Mouse (Mus musculus) ES-Bruce4 (cell line): ENCODE results near the gene Rpgrip1. TPM values are rescaled to one million over a fixed set of nuclear protein-coding genes. Genes with fewer than 3 reads are reported as not detected.
A peak's percentile ranks its signal among the peaks of the same experiment; 100 is the strongest.

ENCODE experiments used
- H3K27ac ChIP-seq: 2 replicates; pipeline ENCODE4 v1.5.1; 2012; ENCODE audit warnings: low read length, inconsistent platforms; ENCODE audit not compliant: insufficient read depth
- H3K27me3 ChIP-seq: 2 replicates; pipeline ENCODE4 v1.6.1; 2012; ENCODE audit warnings: mild to moderate bottlenecking, low read length, inconsistent platforms; ENCODE audit not compliant: control insufficient read depth, poor library complexity, insufficient read depth, severe bottlenecking
- H3K36me3 ChIP-seq: 2 replicates; pipeline ENCODE4 v1.6.1; 2012; ENCODE audit warnings: inconsistent platforms, mild to moderate bottlenecking, low read length, moderate library complexity; ENCODE audit not compliant: control insufficient read depth, poor library complexity, insufficient read depth, severe bottlenecking
- H3K4me1 ChIP-seq: one replicate; pipeline ENCODE4 v1.8.1; 2011; ENCODE audit warnings: low read length; ENCODE audit not compliant: control insufficient read depth, insufficient read depth
- H3K4me3 ChIP-seq: 2 replicates; pipeline ENCODE4 v1.5.1; 2011; ENCODE audit warnings: low read depth, mild to moderate bottlenecking, low read length
- H3K9ac ChIP-seq: 2 replicates; pipeline ENCODE4 v1.6.1; 2012; ENCODE audit warnings: low read depth, mild to moderate bottlenecking, inconsistent platforms; ENCODE audit not compliant: poor library complexity, severe bottlenecking
- H3K9me3 ChIP-seq: replicated peaks from 2 replicates; pipeline ENCODE4 v1.6.1; 2012; ENCODE audit warnings: mild to moderate bottlenecking, low read length, inconsistent platforms; ENCODE audit not compliant: control insufficient read depth, poor library complexity, insufficient read depth, severe bottlenecking
- CTCF ChIP-seq: IDR thresholded peaks from one replicate; pipeline ENCODE4 v1.8.1; 2011; ENCODE audit warnings: low read depth, low read length
- EP300 ChIP-seq: IDR thresholded peaks from 2 replicates; pipeline ENCODE4 v1.6.1; 2011; ENCODE audit warnings: low read depth, low read length; ENCODE audit not compliant: insufficient read depth
- POLR2A ChIP-seq: IDR thresholded peaks from one replicate; pipeline ENCODE4 v1.8.1; 2011; ENCODE audit warnings: low read length; ENCODE audit not compliant: insufficient read depth
- polyA plus RNA-seq: library from polyadenylated mRNA; stranded (reverse); fragments of >200 nt; gene quantifications from 2 replicates; pipeline ENCODE4 v1.2.4, GENCODE M21; 2011; ENCODE audit warnings: low read depth; ENCODE audit not compliant: missing spikeins, insufficient read depth, insufficient read length

Gene Rpgrip1
- polyA plus RNA-seq, 1 experiment, result 6.7 TPM

- Histone ChIP-seq H3K4me3 (peak within 1 kb of the TSS; percentile 100), H3K36me3 (peaks cover 19% of the 10 kb centered on the region), H3K4me1 (peaks cover 2% of the 10 kb centered on the region), H3K9me3 (no peaks in the 10 kb centered on the region), H3K27me3 (no peaks in the 10 kb centered on the region), H3K27ac (peak within 1 kb of the TSS; percentile 93), H3K9ac (peak within 1 kb of the TSS; percentile 99)
- TF ChIP-seq CTCF (no peak), POLR2A (no peak), EP300 (0 out of 2 replicates have a peak, but pooled peaks have one; percentile 28)
Measured at GRCm38 (mm10) chr14:52197156-52197878, 86.8 kb downstream of the Rpgrip1 start, which contains the start of gene Supt16. TSS of gene Supt16 (minus strand) at chr14:52197416.

- no peak overlapping the region for H3K27ac ChIP-seq
- H3K4me3 ChIP-seq, result peak overlapping the region; percentile 25; the same call in 1 of the 2 replicates
Measured at GRCm38 (mm10) chr14:52198141-52198540, 87.6 kb downstream of the Rpgrip1 start.

DNA sequence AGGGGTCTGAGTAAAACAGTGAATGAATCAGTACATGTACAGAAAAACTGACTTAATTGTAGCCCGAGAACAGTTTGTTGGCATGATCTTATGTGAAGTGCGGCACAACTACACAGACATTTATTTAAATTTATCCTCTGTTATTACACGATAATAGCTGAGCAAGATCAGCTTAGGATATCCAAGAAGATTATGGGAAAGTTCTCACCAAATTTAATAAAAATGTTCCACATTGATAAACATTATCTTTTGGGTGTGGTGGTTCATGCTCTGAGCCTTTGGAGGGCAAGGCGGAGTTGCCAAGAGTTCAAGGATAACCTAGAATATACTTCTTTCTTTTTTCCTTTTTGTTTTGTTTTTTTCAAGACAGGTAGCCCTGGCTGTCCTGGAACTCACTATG lies 88.9 kb downstream of the Rpgrip1 start:
- Histone ChIP-seq H3K36me3 (peaks cover 20% of the 10 kb centered on the region), H3K27me3 (no peaks in the 10 kb centered on the region), H3K9ac (no peak overlapping the region), H3K27ac (peak overlapping the region; percentile 29; the same call in 1 of the 2 replicates), H3K4me3 (no peak overlapping the region), H3K9me3 (no peaks in the 10 kb centered on the region), H3K4me1 (peaks cover 2% of the 10 kb centered on the region)
- no peak for TF ChIP-seq POLR2A
- no peak for TF ChIP-seq CTCF
- TF ChIP-seq EP300, result no peak

More at GRCm38 (mm10) chr14:52198141-52198540, 87.6 kb downstream of the Rpgrip1 start:
- Histone ChIP-seq H3K9me3 (no peaks in the 10 kb centered on the region), H3K27me3 (no peaks in the 10 kb centered on the region), H3K4me1 (peaks cover 2% of the 10 kb centered on the region), H3K9ac (peak overlapping the region; percentile 99; the same call in 1 of the 2 replicates), H3K36me3 (peaks cover 13% of the 10 kb centered on the region)
- TF ChIP-seq CTCF (no peak), EP300 (no peak), POLR2A (no peak)

Other genes with a start within 250 kb of the Rpgrip1 start
- gene Mettl17, start 225.9 kb upstream of the Rpgrip1 start, polyA plus RNA-seq, result 19.2 and 24.2 TPM in 2 replicates
- gene Slc39a2, start 217.8 kb upstream of the Rpgrip1 start, polyA plus RNA-seq, result 2.7 and 3.3 TPM in 2 replicates
- gene Ndrg2, start 196.5 kb upstream of the Rpgrip1 start, polyA plus RNA-seq, result 26.7 and 30.2 TPM in 2 replicates
- not detected in 2 replicates for gene Tppp2, start 192.3 kb upstream of the Rpgrip1 start, polyA plus RNA-seq
- not detected in 2 replicates for gene Rnase13, start 187.9 kb upstream of the Rpgrip1 start, polyA plus RNA-seq
- gene Arhgef40, start 126.0 kb upstream of the Rpgrip1 start, polyA plus RNA-seq, result 20.5 and 24.8 TPM in 2 replicates
- 1.3 and 1.9 TPM in 2 replicates for gene Tmem253, start 95.0 kb upstream of the Rpgrip1 start, polyA plus RNA-seq
- gene Zfp219, start 90.0 kb upstream of the Rpgrip1 start, polyA plus RNA-seq, result 64.5 and 69.1 TPM in 2 replicates
- not detected in 2 replicates for gene Olfr221, start 68.2 kb upstream of the Rpgrip1 start, polyA plus RNA-seq
- gene Hnrnpc, start 6.7 kb upstream of the Rpgrip1 start, polyA plus RNA-seq, result 949 and 975 TPM in 2 replicates
- gene Supt16, start 86.7 kb downstream of the Rpgrip1 start, polyA plus RNA-seq, result 217 and 224 TPM in 2 replicates
- 175 and 178 TPM in 2 replicates for gene Chd8, start 147.1 kb downstream of the Rpgrip1 start, polyA plus RNA-seq
- 66.5 and 67.4 TPM in 2 replicates for gene Tox4, start 168.4 kb downstream of the Rpgrip1 start, polyA plus RNA-seq
- 16.5 and 23.2 TPM in 2 replicates for gene Rab2b, start 168.8 kb downstream of the Rpgrip1 start, polyA plus RNA-seq
- gene Mettl3, start 194.4 kb downstream of the Rpgrip1 start, polyA plus RNA-seq, result 65.8 and 67.6 TPM in 2 replicates
- 10.0 and 11.4 TPM in 2 replicates for gene Sall2, start 218.1 kb downstream of the Rpgrip1 start, polyA plus RNA-seq
- gene Olfr1513, start 245.7 kb downstream of the Rpgrip1 start, polyA plus RNA-seq, result not detected in 2 replicates